Mouse (Mus musculus): Measurements from ENCODE around the gene Plekhh3.
A peak's percentile ranks its signal among the peaks of the same experiment; 100 is the strongest.

DNA sequence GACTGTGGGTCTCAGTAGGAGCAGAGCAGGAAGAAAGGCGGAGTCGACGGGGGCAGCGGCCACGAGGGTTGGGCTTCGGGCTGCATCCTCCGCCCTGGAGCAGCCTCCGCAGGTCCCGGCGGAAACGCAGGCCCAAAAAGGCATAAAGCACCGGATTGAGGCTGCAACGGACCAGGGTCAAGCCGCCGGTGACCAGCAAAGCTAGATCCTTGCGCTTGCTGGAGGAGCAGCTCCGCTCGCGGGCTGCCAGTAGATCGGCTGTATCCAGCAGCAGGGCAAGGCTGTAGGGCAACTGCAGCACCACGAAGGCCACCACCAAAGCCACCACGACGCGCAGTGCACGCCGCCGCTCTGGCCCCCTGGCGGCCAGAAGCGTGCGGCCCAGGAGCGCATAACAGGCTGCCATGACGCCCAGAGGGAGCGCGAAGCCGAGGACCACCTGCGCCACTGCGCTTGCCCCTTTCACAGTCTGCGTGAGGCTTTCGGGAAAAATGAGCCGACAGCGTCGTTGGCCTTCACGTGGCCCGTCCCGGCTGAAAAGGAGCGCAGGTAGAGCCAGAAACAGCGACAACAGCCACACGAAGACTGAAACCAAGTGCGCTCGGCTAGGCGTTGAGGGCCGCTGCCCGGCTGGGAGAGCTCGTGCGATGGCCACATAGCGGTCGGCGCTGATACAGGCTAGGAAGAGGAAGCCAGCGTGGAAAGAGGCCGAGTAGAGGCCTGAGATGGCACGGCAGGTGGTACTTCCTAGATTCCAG is 2.7 kb upstream of the Plekhh3 start:
- TF ChIP-seq CTCF (IDR thresholded peaks at IDR 0.05; ENCODE audit: low read depth) = peak; percentile 84
- no peak for TF ChIP-seq EP300 (IDR thresholded peaks at IDR 0.05; ENCODE audit: low read depth)
